Mouse (Mus musculus) thymus, adult 2 months (tissue): ENCODE results near the gene Trim15.

Source experiments
- CTCF ChIP-seq: fragments of 200-500 bp; IDR thresholded peaks from 2 replicates; pipeline ENCODE4 v1.5.1; 2012; ENCODE audit warnings: mild to moderate bottlenecking, control low read depth, low read length, moderate library complexity, borderline replicate concordance; ENCODE audit not compliant: control insufficient read depth, poor library complexity, insufficient read depth; ENCODE audit errors: extremely low read depth
- POLR2A ChIP-seq: fragments of 200-500 bp; IDR thresholded peaks from 2 replicates; pipeline ENCODE4 v1.6.1; 2012; ENCODE audit warnings: mild to moderate bottlenecking, low read length, control low read depth, moderate library complexity; ENCODE audit not compliant: control insufficient read depth, poor library complexity, insufficient read depth; ENCODE audit errors: extremely low read depth

- TF ChIP-seq CTCF (no peak), POLR2A (no peak)
These were observed 33.0 kb upstream of the Trim15 start for GRCm38 (mm10) chr17:36900001-36900400.
